Mouse (Mus musculus): ENCODE measurements around the gene Fscn1.

DNA sequence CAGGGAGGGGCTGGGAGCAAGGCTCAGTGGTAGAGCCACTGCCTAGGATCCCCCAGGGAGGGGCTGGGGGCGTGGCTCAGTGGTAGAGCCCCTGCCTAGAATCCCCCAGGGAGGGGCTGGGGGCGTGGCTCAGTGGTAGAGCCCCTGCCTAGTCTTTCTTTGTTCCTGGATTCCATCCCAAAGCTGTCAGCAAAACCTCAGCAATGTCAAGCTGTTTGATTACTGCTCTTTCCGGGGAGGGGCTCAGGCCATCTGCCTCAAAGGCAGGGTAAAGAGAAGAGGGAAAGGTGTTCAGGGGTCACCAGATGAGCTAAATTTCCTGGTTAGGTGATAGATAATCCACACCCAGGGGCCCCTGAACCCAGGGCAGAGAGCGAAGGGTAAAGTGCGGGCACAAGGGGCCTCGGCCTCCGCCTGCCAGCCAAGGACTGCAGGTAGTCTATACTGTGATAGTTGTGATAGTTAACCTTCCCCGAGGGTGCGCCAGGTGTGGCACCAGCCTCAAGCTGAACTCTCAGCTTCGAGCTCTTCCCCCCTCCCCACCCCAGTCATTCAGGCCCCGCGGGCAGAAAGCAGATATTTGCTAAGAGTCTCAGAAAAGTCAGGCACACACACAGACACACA is 35.7 kb upstream of the Fscn1 start:
- TF ChIP-seq CTCF (conservative IDR thresholded peaks at IDR 0.05; ENCODE audit: insufficient read depth, insufficient read length, low read depth, low read length) (no peak), POLR2A (IDR thresholded peaks at IDR 0.05; ENCODE audit: low read depth, low read length) (no peak)
